Mouse (Mus musculus): Measurements from ENCODE around the gene Pkig. TPM values are rescaled to one million over a fixed set of nuclear protein-coding genes. Genes with fewer than 3 reads are reported as not detected.

Gene Pkig
- polyA plus RNA-seq, 1 experiment from 2014 or later: 119 TPM

DNA sequence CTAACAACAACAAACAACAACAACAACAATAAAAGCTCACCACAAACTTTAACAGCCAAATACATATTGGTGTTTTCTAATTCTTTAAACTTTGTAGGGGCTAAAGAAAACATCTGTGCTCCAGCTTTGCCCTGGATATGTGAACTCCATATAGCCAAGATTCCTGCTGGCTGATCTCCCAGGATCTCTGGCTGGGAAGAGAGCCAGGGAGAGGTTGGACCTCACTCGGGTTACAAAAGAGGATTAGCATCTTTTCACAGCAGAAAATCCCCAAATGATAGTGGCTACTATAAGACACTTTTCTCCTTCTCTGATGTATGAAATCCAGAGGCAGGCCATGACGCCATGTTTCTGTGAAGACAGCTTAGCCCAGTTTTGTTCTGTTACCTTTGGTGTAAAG, 98.5 kb downstream of the Pkig start:
- Histone ChIP-seq H3K9me3 (no peaks in the 10 kb centered on the region), H3K4me1 (replicated peaks) (0 out of 2 replicates have a peak, but pooled peaks cover 3% of the 10 kb centered on the region), H3K36me3 (no peaks in the 10 kb centered on the region), H3K27ac (no peak overlapping the region), H3K4me3 (no peak overlapping the region), H3K27me3 (peaks cover 8% of the 10 kb centered on the region; the same call in 1 of the 2 replicates), H3K9ac (no peak overlapping the region), H3K4me2 (no peak overlapping the region)
- WGBS: 56% methylated on average over 2 of the region's 2 CpGs
- no peak for ATAC-seq (ENCODE audit: low FRiP score)

DNA sequence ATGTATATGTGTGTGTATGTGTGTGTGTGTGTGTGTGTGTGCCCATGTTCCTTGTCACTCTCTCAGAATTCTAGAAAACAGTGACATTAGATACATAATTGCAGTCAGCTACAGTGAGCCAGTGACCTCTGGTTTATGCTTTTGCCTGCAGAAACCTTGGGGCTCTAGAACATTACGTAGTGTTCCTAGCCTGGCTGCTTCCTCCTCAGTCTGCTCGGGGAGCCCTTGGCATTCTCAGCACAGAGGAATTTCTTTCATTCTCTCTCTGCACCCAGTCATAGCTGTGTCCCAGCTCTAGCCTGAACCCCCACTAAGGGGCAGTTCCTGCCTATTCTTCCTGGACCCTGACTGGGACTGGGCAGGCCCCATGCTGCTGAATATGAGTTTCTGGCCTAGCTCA, 100.0 kb downstream of the Pkig start:
- Histone ChIP-seq H3K27ac (no peak overlapping the region), H3K4me3 (no peak overlapping the region), H3K9ac (no peak overlapping the region), H3K9me3 (no peaks in the 10 kb centered on the region), H3K27me3 (no peaks in the 10 kb centered on the region), H3K4me1 (replicated peaks) (0 out of 2 replicates have a peak, but pooled peaks cover 3% of the 10 kb centered on the region), H3K4me2 (no peak overlapping the region), H3K36me3 (no peaks in the 10 kb centered on the region)
- ATAC-seq (ENCODE audit: low FRiP score): no peak
- WGBS: 75% methylated on average over 2 of the region's 2 CpGs

GRCm38 (mm10) chr2:163760589-163760988, 102.4 kb downstream of the Pkig start:
- no peak for ATAC-seq (ENCODE audit: low FRiP score)
- 0 out of 2 replicates have a peak, but pooled peaks cover 3% of the 10 kb centered on the region for H3K4me1 ChIP-seq (replicated peaks)
- no peak overlapping the region for H3K4me2 ChIP-seq
- WGBS: 83% methylated on average over 6 of the region's 6 CpGs
- no peak overlapping the region for H3K27ac ChIP-seq
- H3K4me3 ChIP-seq: no peak overlapping the region
- no peaks in the 10 kb centered on the region for H3K36me3 ChIP-seq
- no peak overlapping the region for H3K9ac ChIP-seq
- H3K27me3 ChIP-seq: no peaks in the 10 kb centered on the region
- no peaks in the 10 kb centered on the region for H3K9me3 ChIP-seq

DNA sequence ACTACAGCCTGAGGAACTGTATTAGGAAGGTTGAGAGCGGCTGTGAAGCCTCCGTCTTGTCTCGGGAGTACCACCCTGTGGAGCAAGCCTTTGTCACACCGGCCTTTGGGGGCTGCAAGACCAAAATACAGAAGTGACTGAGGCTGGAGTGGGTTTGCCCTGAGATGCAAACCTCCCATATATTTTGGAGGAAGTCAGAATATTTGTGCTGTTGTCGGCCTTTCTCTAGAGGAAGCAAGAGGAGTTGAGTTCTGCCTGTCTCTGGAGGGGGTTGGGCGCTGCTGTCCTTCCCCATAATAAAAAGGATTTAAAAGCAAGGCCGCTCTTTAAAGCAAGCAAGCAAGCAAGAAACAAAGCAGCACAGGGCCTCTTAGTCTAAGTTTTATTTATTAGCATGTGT, 103.2 kb downstream of the Pkig start:
- no peak overlapping the region for H3K9ac ChIP-seq
- no peak overlapping the region for H3K27ac ChIP-seq
- no peaks in the 10 kb centered on the region for H3K9me3 ChIP-seq
- H3K4me1 ChIP-seq (replicated peaks): 0 out of 2 replicates have a peak, but pooled peaks cover 3% of the 10 kb centered on the region
- no peaks in the 10 kb centered on the region for H3K27me3 ChIP-seq
- no peaks in the 10 kb centered on the region for H3K36me3 ChIP-seq
- H3K4me2 ChIP-seq: no peak overlapping the region
- H3K4me3 ChIP-seq: no peak overlapping the region
- ATAC-seq (ENCODE audit: low FRiP score): no peak
- WGBS: 88% methylated on average over 7 of the region's 7 CpGs

DNA sequence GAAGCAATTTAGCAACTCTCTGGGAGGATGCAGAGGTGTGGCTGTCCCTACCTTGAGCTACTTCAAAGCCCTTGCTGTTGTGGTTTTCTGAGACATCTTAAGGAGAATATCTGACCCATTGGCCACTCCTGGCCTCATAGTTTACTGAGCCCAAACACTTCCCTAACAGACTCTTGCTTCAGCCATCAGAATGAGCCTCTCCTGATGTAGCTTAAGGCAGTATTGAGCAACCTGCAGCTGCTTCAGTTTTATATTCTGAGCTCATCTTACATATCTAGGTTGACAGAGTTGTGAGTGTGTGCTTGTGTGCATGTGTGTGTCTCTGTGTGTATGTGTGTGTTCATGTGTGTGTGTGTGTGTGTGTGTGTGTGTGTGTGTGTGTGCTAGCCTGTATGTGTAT, 108.1 kb downstream of the Pkig start:
- Histone ChIP-seq H3K9me3 (no peaks in the 10 kb centered on the region), H3K4me1 (replicated peaks) (no peaks in the 10 kb centered on the region), H3K27me3 (peaks cover 6% of the 10 kb centered on the region; the same call in 1 of the 2 replicates), H3K27ac (no peak overlapping the region), H3K9ac (no peak overlapping the region), H3K36me3 (no peaks in the 10 kb centered on the region), H3K4me2 (no peak overlapping the region), H3K4me3 (no peak overlapping the region)
- ATAC-seq (ENCODE audit: low FRiP score): no peak

GRCm38 (mm10) chr2:163766890-163767289, 108.7 kb downstream of the Pkig start:
- Histone ChIP-seq H3K27ac (no peak overlapping the region), H3K27me3 (peaks cover 6% of the 10 kb centered on the region; the same call in 1 of the 2 replicates), H3K36me3 (no peaks in the 10 kb centered on the region), H3K9me3 (no peaks in the 10 kb centered on the region), H3K4me2 (no peak overlapping the region), H3K9ac (no peak overlapping the region), H3K4me3 (no peak overlapping the region), H3K4me1 (replicated peaks) (no peaks in the 10 kb centered on the region)
- no peak for ATAC-seq (ENCODE audit: low FRiP score)
- WGBS: 79% methylated on average over 1 of the region's 1 CpGs

GRCm38 (mm10) chr2:163770731-163771130, 112.5 kb downstream of the Pkig start:
- no peaks in the 10 kb centered on the region for H3K4me1 ChIP-seq (replicated peaks)

More at GRCm38 (mm10) chr2:163770731-163771130, 112.5 kb downstream of the Pkig start:
- Histone ChIP-seq H3K36me3 (no peaks in the 10 kb centered on the region), H3K27ac (no peak overlapping the region), H3K9ac (no peak overlapping the region), H3K9me3 (no peaks in the 10 kb centered on the region), H3K4me2 (no peak overlapping the region), H3K27me3 (peaks cover 9% of the 10 kb centered on the region), H3K4me3 (no peak overlapping the region)
- 88% methylated on average over 8 of the region's 8 CpGs for WGBS
- ATAC-seq (ENCODE audit: low FRiP score): no peak

Other genes starting within 250 kb of the Pkig start
- gene Oser1, start 233.7 kb upstream of the Pkig start, polyA plus RNA-seq (2015; fragmentation: Nextera tagmentation; extraction: Ambion mirVana): 75.0 and 76.2 TPM in 2 replicates
- gene Gdap1l1, start 219.9 kb upstream of the Pkig start, polyA plus RNA-seq (2015; fragmentation: Nextera tagmentation; extraction: Ambion mirVana): 121 and 129 TPM in 2 replicates
- gene Fitm2, start 185.8 kb upstream of the Pkig start, polyA plus RNA-seq (2015; fragmentation: Nextera tagmentation; extraction: Ambion mirVana): 14.0 and 14.1 TPM in 2 replicates
- not detected in 2 replicates for gene R3hdml, start 166.1 kb upstream of the Pkig start, polyA plus RNA-seq (2015; fragmentation: Nextera tagmentation; extraction: Ambion mirVana)
- gene Hnf4a, start 151.6 kb upstream of the Pkig start, polyA plus RNA-seq (2015; fragmentation: Nextera tagmentation; extraction: Ambion mirVana): 0.09 TPM in 1 of 2 replicates, not detected in the other
- gene Ttpal, start 56.1 kb upstream of the Pkig start, polyA plus RNA-seq (2015; fragmentation: Nextera tagmentation; extraction: Ambion mirVana): 42.0 and 48.1 TPM in 2 replicates
- gene Serinc3, start 13.3 kb upstream of the Pkig start, polyA plus RNA-seq (2015; fragmentation: Nextera tagmentation; extraction: Ambion mirVana): 37.5 and 38.7 TPM in 2 replicates
- 2.8 and 3.2 TPM in 2 replicates for gene Ada, start 91.9 kb downstream of the Pkig start, polyA plus RNA-seq (2015; fragmentation: Nextera tagmentation; extraction: Ambion mirVana)
- gene Ccn5, start 162.5 kb downstream of the Pkig start, polyA plus RNA-seq (2015; fragmentation: Nextera tagmentation; extraction: Ambion mirVana): 0.13 and 0.22 TPM in 2 replicates
- not detected in 2 replicates for gene Kcnk15, start 195.3 kb downstream of the Pkig start, polyA plus RNA-seq (2015; fragmentation: Nextera tagmentation; extraction: Ambion mirVana)